Mouse (Mus musculus): ENCODE measurements around the gene Nectin2.
"Not testable (repeated sequence)": the region's sequence is repeated elsewhere in the genome, so short reads cannot be mapped to it uniquely, and the experiment has no call there.

The Nectin2 gene

GRCm38 (mm10) chr7:19702859-19703555 lies 47.3 kb downstream of the Nectin2 start:
- no peak for DNase-seq

- peak; percentile 34 to 54 for DNase-seq
Measured at GRCm38 (mm10) chr7:19701069-19701761, 49.1 kb downstream of the Nectin2 start.

GRCm38 (mm10) chr7:19700299-19701068 lies 49.8 kb downstream of the Nectin2 start:
- DNase-seq = no peak

DNA sequence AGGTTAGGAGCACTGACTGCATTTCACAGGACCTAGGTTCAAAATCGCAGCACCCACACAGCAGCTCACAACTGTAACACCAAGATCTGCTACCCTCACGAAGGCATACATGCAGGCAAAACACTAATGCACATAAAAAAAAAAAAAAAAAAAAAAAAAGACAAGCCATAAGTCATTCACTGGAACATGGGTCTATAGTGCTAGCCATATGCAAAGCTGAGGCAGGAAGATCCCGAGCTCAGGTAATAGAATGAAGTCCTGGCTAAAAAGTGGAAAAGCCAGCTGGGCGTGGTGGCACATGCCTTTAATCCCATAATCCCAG lies 50.5 kb downstream of the Nectin2 start:
- no peak for DNase-seq

DNA sequence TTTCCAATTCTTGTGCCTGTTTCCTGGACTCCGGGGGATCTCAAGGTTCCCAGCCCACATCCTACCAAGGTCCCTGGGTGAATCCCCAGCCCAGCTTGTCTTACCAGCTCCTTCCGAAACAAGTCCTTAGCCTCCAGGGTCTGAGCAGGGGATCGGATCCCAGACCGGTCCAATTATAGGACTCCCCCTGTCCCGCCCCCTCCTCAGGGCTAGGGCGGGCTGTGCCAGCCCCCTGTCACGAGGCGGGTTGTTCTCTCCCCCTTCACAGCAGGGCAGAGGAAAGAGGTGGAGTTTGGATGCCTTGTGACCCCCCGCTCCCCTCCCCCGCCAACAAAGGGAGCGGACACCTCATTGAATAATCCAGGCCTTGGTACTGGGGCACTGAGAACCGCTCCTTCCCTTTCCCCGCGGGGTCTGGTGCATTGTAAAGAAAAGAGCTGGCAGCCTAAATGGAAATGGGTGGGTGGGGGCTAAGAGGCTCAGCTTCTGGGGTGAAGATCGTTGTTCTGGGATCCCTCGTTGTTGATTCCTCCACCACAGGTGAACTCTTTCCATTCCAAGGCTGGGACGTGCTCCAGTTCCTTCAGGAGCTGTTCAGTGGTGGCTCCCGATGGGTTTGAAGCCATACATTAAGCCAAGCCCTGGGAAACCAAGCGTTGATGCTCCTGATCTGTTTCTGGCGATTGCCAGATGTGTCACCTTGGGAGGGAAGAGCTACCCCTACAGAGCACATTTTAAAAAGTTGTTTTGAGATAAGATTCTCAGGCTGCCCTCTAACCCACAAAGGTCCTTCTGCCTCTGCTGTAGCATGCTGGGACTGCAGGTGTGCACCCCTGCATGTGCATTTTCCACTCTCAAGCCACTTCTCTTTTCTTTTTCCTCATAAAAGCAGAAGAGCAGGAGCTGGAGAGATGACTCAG lies 51.1 kb downstream of the Nectin2 start, which contains the start of gene Apoe:
Apoe (minus strand) TSS at position 282 of the 920 bp plus-strand sequence.
- DNase-seq = peak; percentile 39

DNA sequence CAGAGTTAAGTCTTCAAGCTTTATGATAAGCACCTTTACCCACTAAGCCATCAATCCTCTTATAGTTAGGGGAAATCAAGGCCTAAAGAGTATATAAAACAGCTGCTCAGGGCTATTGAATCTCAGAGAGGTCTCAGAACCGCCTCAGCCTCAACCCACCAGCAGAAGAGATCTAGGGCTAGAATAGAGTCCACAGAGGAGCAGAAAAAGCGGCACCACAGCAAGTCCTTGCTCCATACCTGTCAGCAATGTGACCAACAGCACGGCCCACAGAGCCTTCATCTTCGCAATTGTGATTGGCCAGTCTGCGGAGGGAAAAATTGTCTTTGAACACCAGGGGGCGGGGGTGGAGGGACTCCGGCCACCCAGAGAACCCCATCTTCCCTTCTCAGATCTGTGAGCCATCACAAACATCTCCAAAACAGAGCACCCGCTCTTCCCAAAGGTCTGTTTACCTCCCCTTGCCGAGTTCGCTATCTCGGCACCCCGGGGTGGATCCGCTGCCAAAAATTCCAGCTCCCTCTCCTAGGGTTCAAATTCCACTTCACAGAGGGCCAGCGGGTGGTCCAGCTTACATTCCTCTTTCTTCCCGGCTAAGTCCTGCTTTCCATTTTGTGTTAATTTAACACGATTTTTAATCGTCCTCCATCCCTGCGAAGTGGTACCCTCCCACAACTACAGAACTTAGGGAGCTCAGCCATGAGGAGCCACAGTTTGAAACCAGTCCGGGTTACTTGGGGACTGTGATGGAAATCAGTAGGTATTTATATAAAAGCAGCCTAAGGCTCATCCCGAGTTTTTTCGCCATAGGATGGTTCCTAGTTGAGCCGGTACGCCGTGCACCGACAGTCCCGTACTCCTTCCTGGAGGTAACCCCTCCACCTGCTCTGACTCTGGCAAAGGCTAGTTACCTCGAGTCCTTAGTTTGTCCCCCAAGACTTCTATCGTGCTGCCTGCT lies 52.1 kb downstream of the Nectin2 start:
- DNase-seq = no peak

GRCm38 (mm10) chr7:19696336-19696873 lies 53.9 kb downstream of the Nectin2 start:
- no peak for DNase-seq

GRCm38 (mm10) chr7:19695881-19696280 lies 54.4 kb downstream of the Nectin2 start:
- no peak for DNase-seq

DNA sequence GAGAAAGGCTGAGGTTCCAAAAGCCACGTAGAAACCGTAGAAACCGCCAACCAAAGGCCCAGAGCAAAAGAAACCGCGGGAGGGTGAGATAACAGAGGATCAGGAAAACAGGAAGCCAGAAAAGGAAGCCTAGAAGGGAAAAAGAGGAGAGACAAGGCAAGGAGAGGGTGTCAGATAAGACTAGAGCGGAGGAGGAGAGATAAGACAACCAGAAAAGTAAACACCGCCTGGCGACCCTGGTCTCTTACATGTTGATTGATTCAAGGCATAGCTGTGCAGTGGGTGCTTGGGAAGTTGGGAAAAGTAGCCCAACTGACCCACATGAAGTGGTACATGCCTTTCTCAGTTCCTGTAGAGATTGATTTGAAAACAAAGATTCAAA lies 55.1 kb downstream of the Nectin2 start:
- DNase-seq = no peak

DNA sequence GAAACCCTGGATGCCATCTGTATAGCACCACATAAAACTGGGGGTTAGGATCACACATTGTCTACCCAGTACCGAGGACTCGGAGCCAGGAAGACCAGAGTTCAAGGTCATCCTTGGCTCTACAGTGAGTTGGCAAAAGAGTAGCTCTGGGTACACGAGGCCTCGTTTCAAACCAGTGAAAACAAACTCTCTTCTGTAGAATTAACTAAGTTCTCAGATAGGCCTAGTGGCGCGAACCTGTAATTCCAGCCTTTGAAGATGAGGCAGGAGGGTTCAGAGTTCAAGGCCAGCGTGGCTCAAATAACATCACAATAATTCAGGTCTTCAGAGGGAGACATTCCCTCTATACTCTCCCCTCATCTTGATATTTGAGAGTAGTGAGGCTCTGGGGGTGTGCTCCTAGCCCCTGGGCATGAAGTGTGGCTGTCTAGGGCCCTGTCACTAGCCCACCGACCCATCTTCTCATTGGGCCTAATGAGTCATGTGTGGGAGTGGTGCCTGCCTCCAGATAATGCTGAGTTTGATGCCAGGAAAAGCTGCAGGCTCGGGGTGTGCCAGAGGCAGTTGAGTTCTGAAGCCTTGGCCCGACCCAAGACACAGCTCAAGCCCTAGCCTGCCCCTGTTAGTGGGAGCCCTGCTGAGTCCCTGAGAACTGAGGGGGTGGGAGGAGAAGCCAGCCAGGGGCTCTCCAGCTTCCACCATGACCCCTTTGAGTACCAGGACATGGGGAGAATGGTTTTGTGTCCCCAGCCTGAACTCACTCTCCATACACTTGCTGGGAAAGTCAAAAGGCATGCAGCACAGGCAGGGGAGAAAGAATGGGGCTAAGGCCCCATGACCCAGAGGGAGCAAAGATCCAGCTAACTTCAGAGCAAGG lies 55.7 kb downstream of the Nectin2 start:
- DNase-seq = no peak

- peak in 1 of 2 experiments; percentile 28 for DNase-seq
Measured at GRCm38 (mm10) chr7:19693421-19693820, 56.9 kb downstream of the Nectin2 start.

- no peak for DNase-seq
Measured at GRCm38 (mm10) chr7:19691873-19692865, 58.1 kb downstream of the Nectin2 start, which contains the start of gene Apoc1. Gene Apoc1 (minus strand): TSS chr7:19692660.

GRCm38 (mm10) chr7:19691434-19691833 lies 58.8 kb downstream of the Nectin2 start:
- DNase-seq = no peak

DNA sequence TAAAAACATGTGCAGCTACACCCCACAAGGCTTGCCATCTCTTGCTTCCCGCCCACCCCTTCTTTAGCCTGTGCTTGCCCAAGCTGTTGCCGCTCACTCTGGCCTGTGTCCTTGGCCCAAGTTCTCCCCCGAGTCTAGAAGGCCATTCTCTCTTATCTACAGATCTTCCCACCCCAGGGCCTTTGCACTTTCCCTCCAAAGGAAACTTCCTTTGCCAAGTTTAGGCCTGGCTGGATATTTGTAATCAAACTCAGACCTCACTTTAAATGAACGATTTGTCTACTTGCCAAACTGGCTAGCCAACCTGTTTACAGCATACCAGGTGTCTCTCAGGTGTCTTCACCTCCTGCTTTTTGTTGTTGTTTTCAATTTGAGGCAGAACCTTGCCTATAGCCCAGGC lies 59.4 kb downstream of the Nectin2 start:
- DNase-seq = no peak

GRCm38 (mm10) chr7:19688611-19689010 lies 61.7 kb downstream of the Nectin2 start:
- no peak for DNase-seq

- no peak for DNase-seq
Measured at GRCm38 (mm10) chr7:19688101-19688500, 62.2 kb downstream of the Nectin2 start.

DNA sequence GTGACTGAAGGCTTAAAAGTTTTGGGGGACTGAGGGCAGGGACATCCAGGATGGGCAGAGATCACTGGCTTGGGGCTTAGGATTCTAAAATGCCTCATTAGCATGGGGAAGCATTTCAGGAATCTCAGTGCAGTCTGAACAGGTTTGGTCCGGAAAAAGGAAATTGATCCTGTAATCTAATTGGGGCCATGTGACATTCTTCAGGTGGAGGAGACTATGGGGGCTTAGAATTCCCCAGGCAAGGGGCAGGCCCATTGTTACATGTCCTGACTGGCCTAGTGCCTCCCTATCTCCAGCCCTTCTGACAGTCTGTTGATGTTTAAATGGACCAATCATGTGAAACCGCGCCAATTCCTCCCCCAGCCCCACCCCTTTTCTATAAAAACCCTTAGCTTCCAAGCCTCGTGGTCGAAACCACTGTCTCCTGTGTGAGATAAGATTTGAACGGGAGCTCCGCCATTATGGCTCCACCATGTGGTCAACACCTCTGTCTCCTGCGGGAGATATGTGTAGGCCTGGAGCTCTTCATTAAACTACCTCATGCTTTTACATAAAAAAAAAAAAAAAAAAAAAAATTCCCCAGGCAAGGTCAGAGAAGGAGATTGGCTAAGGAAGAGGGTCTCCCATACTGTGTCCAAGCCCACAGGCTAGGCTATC lies 63.2 kb downstream of the Nectin2 start:
- DNase-seq = not testable (repeated sequence)

DNA sequence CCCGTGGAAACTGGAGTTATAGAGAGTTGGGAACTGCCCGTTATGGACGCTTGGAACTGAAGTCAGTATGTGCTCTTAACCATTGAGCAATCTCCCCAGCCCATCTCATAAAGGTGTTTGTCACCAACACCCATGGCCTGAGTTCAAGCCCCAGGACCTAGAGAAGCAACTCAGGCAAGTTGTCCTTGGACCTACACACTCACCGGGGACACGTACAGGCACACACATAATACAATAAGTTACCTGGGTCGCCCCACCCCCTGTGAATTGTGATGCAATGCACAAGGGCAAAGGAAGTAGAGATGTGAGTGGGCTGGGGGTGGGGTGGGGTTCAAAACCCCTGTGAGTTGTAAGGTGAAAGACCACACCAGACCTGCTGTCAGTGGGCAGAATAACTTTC lies 63.8 kb downstream of the Nectin2 start:
- no peak for DNase-seq
